Mouse (Mus musculus) Patski (cell line): Measurements from ENCODE around the gene Cask. TPM values are rescaled to one million over a fixed set of nuclear protein-coding genes. Genes with fewer than 3 reads are reported as not detected.

ENCODE experiments used
- ATAC-seq: fragments of 100-300 bp; one replicate; pipeline ENCODE4 v1.8.0; 2021
- CTCF ChIA-PET: fragments of 350-600 bp; sonication (Branson Sonifier 250); formaldehyde crosslinking; loops from one replicate; lab custom pipeline; 2022; ENCODE audit warnings: inconsistent platforms; lab: Charles Lee
- POLR2A ChIA-PET: fragments of 350-600 bp; sonication (Branson Sonifier 250); formaldehyde crosslinking; loops from one replicate; lab custom pipeline; 2022; ENCODE audit warnings: antibody characterized with exemption, inconsistent platforms; lab: Charles Lee
- DNase-seq: peaks from one replicate; pipeline ENCODE4 v3.0.0-alpha.2; 2011; ENCODE audit warnings: low read depth, low spot score
- H3K27me3 ChIP-seq: fragments of 371-371 bp; one replicate; pipeline ENCODE4 v1.5.1; 2021
- CTCF ChIP-seq: fragments of 100-300 bp; IDR thresholded peaks from one replicate; pipeline ENCODE4 v1.5.1; 2021
- in situ Hi-C: fragments of 300-500 bp; cut with MboI; formaldehyde crosslinking; loops from 3 replicates; pipeline ENCODE4 v1.11.1; 2018; ENCODE audit warnings: low pct_unique_long_range_greater_than_20kb, mixed read lengths
- polyA plus RNA-seq: library from polyadenylated mRNA; unstranded; gene quantifications from one replicate; pipeline ENCODE4 v1.2.3, GENCODE M21; 2021

Cask gene
- polyA plus RNA-seq, 1 experiment from 2014 or later = 70.1 TPM

- ChIA-PET POLR2A (interaction anchor here (0.9 kb wide), 1 partner anchor 365 kb away, joined by 3 read pairs; no protein-coding TSS in a partner anchor), CTCF (interaction anchor here (1.2 kb wide), 1 partner anchor 10 kb away, joined by 3 read pairs; no protein-coding TSS in a partner anchor)
- TF ChIP-seq CTCF = no peak
- no peak for DNase-seq
- no peak for ATAC-seq
- in situ Hi-C loops = no loop called here
- H3K27me3 ChIP-seq = peaks cover 32% of the 10 kb centered on the region
Observed at GRCm38 (mm10) chrX:13607752-13608151, 243.4 kb downstream of the Cask start.

- TF ChIP-seq CTCF = no peak
- H3K27me3 ChIP-seq = peaks cover 30% of the 10 kb centered on the region
- ChIA-PET POLR2A (interaction anchor here (0.9 kb wide), 1 partner anchor 364 kb away, joined by 3 read pairs; no protein-coding TSS in a partner anchor), CTCF (interaction anchor here (1.2 kb wide), 1 partner anchor 9 kb away, joined by 3 read pairs; no protein-coding TSS in a partner anchor)
- ATAC-seq (no peak), DNase-seq (no peak)
- in situ Hi-C loops = no loop called here
Observed at GRCm38 (mm10) chrX:13606741-13607140, 244.4 kb downstream of the Cask start.

GRCm38 (mm10) chrX:13599966-13600365, 251.2 kb downstream of the Cask start:
- no peak for TF ChIP-seq CTCF
- H3K27me3 ChIP-seq = peaks cover 22% of the 10 kb centered on the region
- CTCF ChIA-PET = no interaction called here
- POLR2A ChIA-PET = no interaction called here
- in situ Hi-C loops = no loop called here
- ATAC-seq (no peak), DNase-seq (no peak)

- in situ Hi-C loops = no loop called here
- ChIA-PET POLR2A (no interaction called here), CTCF (no interaction called here)
- ATAC-seq (no peak), DNase-seq (no peak)
- peaks cover 22% of the 10 kb centered on the region for H3K27me3 ChIP-seq
- no peak for TF ChIP-seq CTCF
Observed at GRCm38 (mm10) chrX:13599373-13599772, 251.8 kb downstream of the Cask start.

GRCm38 (mm10) chrX:13577647-13578046, 273.5 kb downstream of the Cask start:
- ATAC-seq (no peak), DNase-seq (no peak)
- peaks cover 24% of the 10 kb centered on the region for H3K27me3 ChIP-seq
- in situ Hi-C loops = no loop called here
- TF ChIP-seq CTCF = no peak
- ChIA-PET POLR2A (no interaction called here), CTCF (interaction anchor here (1.2 to 1.3 kb wide), 2 partner anchors 15 to 353 kb away, joined by 3 to 4 read pairs; no protein-coding TSS in a partner anchor)

GRCm38 (mm10) chrX:13576606-13577005, 274.6 kb downstream of the Cask start:
- ChIA-PET POLR2A (interaction anchor here (0.5 kb wide), 1 partner anchor 850 kb away, joined by 4 read pairs; no protein-coding TSS in a partner anchor), CTCF (interaction anchor here (1.2 to 1.3 kb wide), 2 partner anchors 14 to 352 kb away, joined by 3 to 4 read pairs; no protein-coding TSS in a partner anchor)
- DNase-seq = no peak
- ATAC-seq = no peak
- in situ Hi-C loops = no loop called here
- no peak for TF ChIP-seq CTCF
- H3K27me3 ChIP-seq = peaks cover 33% of the 10 kb centered on the region

GRCm38 (mm10) chrX:13574872-13575271, 276.3 kb downstream of the Cask start:
- DNase-seq = no peak
- no peak for TF ChIP-seq CTCF
- peaks cover 47% of the 10 kb centered on the region for H3K27me3 ChIP-seq
- CTCF ChIA-PET = interaction anchor here (1.8 kb wide), 1 partner anchor 9 kb away, joined by 6 read pairs; no protein-coding TSS in a partner anchor
- no peak for ATAC-seq
- in situ Hi-C loops = no loop called here
- POLR2A ChIA-PET = no interaction called here

GRCm38 (mm10) chrX:13574298-13574697, 276.9 kb downstream of the Cask start:
- ATAC-seq = no peak
- DNase-seq = no peak
- peaks cover 42% of the 10 kb centered on the region for H3K27me3 ChIP-seq
- in situ Hi-C loops = no loop called here
- TF ChIP-seq CTCF = no peak
- ChIA-PET POLR2A (no interaction called here), CTCF (interaction anchor here (1.2 to 1.8 kb wide), 2 partner anchors 9 to 10 kb away, joined by 3 to 6 read pairs; no protein-coding TSS in a partner anchor)

- ATAC-seq (no peak), DNase-seq (no peak)
- ChIA-PET POLR2A (no interaction called here), CTCF (no interaction called here)
- no peak for TF ChIP-seq CTCF
- H3K27me3 ChIP-seq = peaks cover 54% of the 10 kb centered on the region
- in situ Hi-C loops = no loop called here
Observed at GRCm38 (mm10) chrX:13554504-13554903, 296.7 kb downstream of the Cask start.

GRCm38 (mm10) chrX:13552288-13552687, 298.9 kb downstream of the Cask start:
- TF ChIP-seq CTCF = no peak
- ChIA-PET CTCF (no interaction called here), POLR2A (no interaction called here)
- peaks cover 55% of the 10 kb centered on the region for H3K27me3 ChIP-seq
- no peak for DNase-seq
- ATAC-seq = no peak
- in situ Hi-C loops = no loop called here

GRCm38 (mm10) chrX:13551566-13551965, 299.6 kb downstream of the Cask start:
- ATAC-seq = no peak
- in situ Hi-C loops = no loop called here
- CTCF ChIA-PET = no interaction called here

More at GRCm38 (mm10) chrX:13551566-13551965, 299.6 kb downstream of the Cask start:
- H3K27me3 ChIP-seq = peaks cover 56% of the 10 kb centered on the region
- DNase-seq = no peak
- POLR2A ChIA-PET = no interaction called here
- TF ChIP-seq CTCF = no peak
